Mouse (Mus musculus) liver, embryonic 14.5 days (tissue): ENCODE results near the gene Notch2. TPM values are rescaled to one million over a fixed set of nuclear protein-coding genes. Genes with fewer than 3 reads are reported as not detected.

Experiments used
- ATAC-seq: fragments of 200-750 bp; cut with Nextera tagmentation; 2 replicates; pipeline ENCODE4 v1.8.0; 2017; ENCODE audit warnings: moderate number of reproducible peaks, mild to moderate bottlenecking, moderate library complexity; ENCODE audit not compliant: insufficient read depth
- DNase-seq, 3 experiments: peaks; one replicate each; pipeline ENCODE4 v3.0.0-alpha.2; 2012 to 2013; ENCODE audit warnings: low read depth in 3 of 3, low spot score in 3 of 3
- H3K27ac ChIP-seq: fragments of 300-500 bp; sonication (generic); 2 replicates; pipeline ENCODE4 v1.5.1; 2014; ENCODE audit warnings: moderate library complexity, mild to moderate bottlenecking, control low read depth, inconsistent platforms
- H3K27me3 ChIP-seq: fragments of 300-500 bp; sonication (generic); 2 replicates; pipeline ENCODE4 v1.6.1; 2014; ENCODE audit warnings: mild to moderate bottlenecking, low read length, moderate library complexity; ENCODE audit not compliant: control insufficient read depth, insufficient read depth
- H3K36me3 ChIP-seq: fragments of 300-500 bp; sonication (generic); replicated peaks from 2 replicates; pipeline ENCODE4 v1.6.1; 2014; ENCODE audit warnings: low read depth; ENCODE audit not compliant: control insufficient read depth, insufficient read depth
- H3K4me1 ChIP-seq, 2 experiments: fragments of 200-500 bp in 1 of 2; fragments of 300-500 bp in 1 of 2; sonication (generic) in 1 of 2; replicated peaks; 2 replicates each; pipeline ENCODE4 v1.6.1; 2012 to 2014; ENCODE audit warnings: antibody characterized with exemption in 1 of 2, inconsistent platforms in 1 of 2, low read length in 1 of 2; ENCODE audit not compliant: control insufficient read depth in 2 of 2, insufficient read depth in 2 of 2
- H3K4me2 ChIP-seq: fragments of 300-500 bp; sonication (generic); 2 replicates; pipeline ENCODE4 v1.6.1; 2014; ENCODE audit warnings: low read depth, mild to moderate bottlenecking, control low read depth, moderate library complexity
- H3K4me3 ChIP-seq, 2 experiments: fragments of 200-500 bp in 1 of 2; fragments of 300-500 bp in 1 of 2; sonication (generic) in 1 of 2; 2 replicates each; pipeline ENCODE4 v1.5.1; 2012 to 2014; ENCODE audit warnings: low read depth in 2 of 2, low read length in 2 of 2, mild to moderate bottlenecking in 2 of 2, control low read depth in 1 of 2, inconsistent platforms in 1 of 2, moderate library complexity in 1 of 2; ENCODE audit not compliant: insufficient read depth in 1 of 2
- H3K9ac ChIP-seq: fragments of 300-500 bp; sonication (generic); replicated peaks from 2 replicates; pipeline ENCODE4 v1.6.1; 2014; ENCODE audit warnings: mild to moderate bottlenecking, control low read depth, moderate library complexity
- H3K9me3 ChIP-seq: fragments of 300-500 bp; sonication (generic); 2 replicates; pipeline ENCODE4 v1.6.1; 2016; ENCODE audit warnings: low read length, mixed read lengths; ENCODE audit not compliant: control insufficient read depth
- CTCF ChIP-seq: IDR thresholded peaks from 2 replicates; pipeline ENCODE4 v1.5.1; 2016; ENCODE audit warnings: antibody characterized with exemption, low read depth, control low read depth
- EP300 ChIP-seq: IDR thresholded peaks from 2 replicates; pipeline ENCODE4 v1.6.1; 2016; ENCODE audit warnings: antibody characterized with exemption, low read depth
- WGBS: fragments of 180-500 bp; shearing (Covaris S2); extraction: QIAGEN DNeasy Blood & Tissue Kit; methylation state at CpG from one replicate; pipeline ENCODE4 v1.1.7; 2014; ENCODE audit not compliant: insufficient replicate concordance; 5-methylcytosine and 5-hydroxymethylcytosine counted together
- polyA plus RNA-seq, 2 experiments: library from polyadenylated mRNA; depleted of rRNA in 1 of 2; stranded (reverse) in 1 of 2; unstranded in 1 of 2; fragments of >200 nt; fragmentation: Nextera tagmentation in 1 of 2; extraction: Ambion mirVana in 1 of 2; gene quantifications; 2 replicates each; pipeline versions ENCODE4 v1.2.1 to v1.2.3; 2012 to 2014

Gene Notch2
- polyA plus RNA-seq, 2 experiments: 3.0 to 5.4 TPM

DNA sequence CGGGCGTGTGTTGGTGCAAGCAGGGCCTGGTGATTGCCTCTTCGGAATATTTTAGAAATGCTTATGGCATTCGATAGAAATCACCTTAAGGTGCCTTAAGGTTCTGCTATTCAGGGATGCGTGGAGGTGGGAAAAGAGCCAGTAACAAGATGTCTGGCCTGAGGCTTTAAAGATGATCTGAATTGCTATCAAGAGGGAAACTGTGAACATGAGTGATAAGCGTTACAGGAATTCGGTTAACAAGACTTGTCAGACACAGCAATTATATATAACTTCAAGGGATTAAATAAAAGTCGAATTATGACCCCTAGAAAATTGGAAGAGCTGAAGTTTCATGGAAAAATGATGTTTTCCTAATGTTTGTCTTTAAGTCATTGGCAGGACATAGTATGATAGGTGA, 51.7 kb downstream of the Notch2 start:
- WGBS: 57% methylated on average over 8 of the region's 8 CpGs
- ATAC-seq (no peak), DNase-seq (no peak)
- H3K36me3 ChIP-seq: no peaks in the 10 kb centered on the region
- H3K4me2 ChIP-seq: no peak overlapping the region
- no peaks in the 10 kb centered on the region for H3K27me3 ChIP-seq
- no peak overlapping the region for H3K27ac ChIP-seq
- peaks cover 27 to 43% of the 10 kb centered on the region in 2 experiments for H3K4me1 ChIP-seq
- no peaks in the 10 kb centered on the region for H3K9me3 ChIP-seq
- H3K9ac ChIP-seq: no peak overlapping the region
- no peak for TF ChIP-seq CTCF
- no peak for TF ChIP-seq EP300
- H3K4me3 ChIP-seq: no peak overlapping the region

DNA sequence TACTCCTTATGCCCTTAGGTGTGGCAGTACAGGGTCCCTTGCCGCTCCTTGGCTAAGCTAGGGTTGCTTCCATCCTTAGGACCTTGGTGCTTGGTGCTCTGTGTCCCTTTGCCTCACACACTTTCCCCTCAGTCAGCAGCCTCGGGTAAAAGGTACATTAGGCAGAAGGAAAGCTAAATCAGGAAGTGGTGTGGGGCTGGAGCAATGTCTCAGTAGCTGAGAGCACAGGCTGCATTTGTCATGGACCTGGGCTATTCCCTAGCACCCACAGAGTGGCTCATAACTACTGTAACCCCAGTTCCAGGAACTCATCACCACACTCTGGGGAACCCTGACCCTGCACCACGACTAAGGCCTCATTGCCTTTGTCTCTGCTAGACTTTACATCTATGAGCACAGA, 53.1 kb downstream of the Notch2 start:
- H3K36me3 ChIP-seq: no peaks in the 10 kb centered on the region; the same call in 1 of the 2 replicates
- H3K9ac ChIP-seq: no peak overlapping the region
- 36% methylated on average over 3 of the region's 3 CpGs for WGBS
- no peaks in the 10 kb centered on the region for H3K27me3 ChIP-seq
- ATAC-seq: no peak
- H3K4me3 ChIP-seq: no peak overlapping the region
- H3K4me2 ChIP-seq: no peak overlapping the region
- DNase-seq: no peak
- H3K27ac ChIP-seq: no peak overlapping the region
- H3K9me3 ChIP-seq: no peaks in the 10 kb centered on the region
- H3K4me1 ChIP-seq: peaks cover 20 to 36% of the 10 kb centered on the region in 2 experiments
- TF ChIP-seq EP300: no peak
- TF ChIP-seq CTCF: no peak

GRCm38 (mm10) chr3:98067413-98067812, 54.1 kb downstream of the Notch2 start:
- Histone ChIP-seq H3K4me2 (no peak overlapping the region), H3K9me3 (no peaks in the 10 kb centered on the region), H3K36me3 (peaks cover 1% of the 10 kb centered on the region; the same call in 1 of the 2 replicates), H3K27ac (no peak overlapping the region), H3K4me1 (peaks cover 13 to 27% of the 10 kb centered on the region in 2 experiments), H3K27me3 (no peaks in the 10 kb centered on the region), H3K9ac (no peak overlapping the region), H3K4me3 (no peak overlapping the region)
- ATAC-seq (no peak), DNase-seq (no peak)
- 78% methylated on average over 3 of the region's 3 CpGs for WGBS
- TF ChIP-seq EP300 (no peak), CTCF (no peak)

DNA sequence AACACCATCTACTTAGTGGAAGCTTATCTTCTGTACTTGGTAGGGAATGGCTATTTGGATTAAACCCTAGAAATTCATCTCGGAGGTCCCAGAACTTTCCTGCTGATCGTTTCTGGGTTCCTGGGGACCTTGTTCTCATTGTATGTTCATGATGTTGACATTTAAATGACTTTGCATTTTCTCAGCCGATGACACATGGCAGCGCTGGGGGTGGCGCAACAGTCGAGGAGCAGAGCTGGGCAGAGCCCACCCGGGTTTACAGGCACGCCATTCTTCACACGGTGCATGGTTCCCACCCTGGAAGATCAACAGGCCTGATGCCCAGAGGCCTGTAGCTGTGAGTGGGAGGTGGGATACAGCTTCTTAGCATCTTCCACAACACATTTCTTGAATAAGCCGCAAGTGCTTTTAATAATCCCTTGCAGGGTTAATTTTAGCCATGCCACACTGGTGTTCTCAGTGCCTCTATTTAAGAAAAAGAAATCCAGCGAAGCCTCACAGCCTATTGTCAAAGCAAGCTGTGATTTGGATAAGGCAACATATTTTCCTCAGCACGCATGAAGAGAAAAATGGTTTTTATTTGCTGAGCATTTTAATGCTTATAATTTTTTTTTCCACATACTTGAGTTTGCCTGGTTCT, 54.6 kb downstream of the Notch2 start:
- Histone ChIP-seq H3K36me3 (peaks cover 4% of the 10 kb centered on the region; the same call in 1 of the 2 replicates), H3K4me3 (no peak overlapping the region), H3K27ac (no peak overlapping the region), H3K27me3 (no peaks in the 10 kb centered on the region), H3K4me2 (no peak overlapping the region), H3K9me3 (no peaks in the 10 kb centered on the region), H3K4me1 (peaks cover 8 to 21% of the 10 kb centered on the region in 2 experiments), H3K9ac (no peak overlapping the region)
- no peak for ATAC-seq
- WGBS: 73% methylated on average over 12 of the region's 12 CpGs
- no peak for DNase-seq
- TF ChIP-seq EP300: no peak
- no peak for TF ChIP-seq CTCF

- 68% methylated on average over 7 of the region's 7 CpGs for WGBS
- TF ChIP-seq EP300 (no peak), CTCF (no peak)
- Histone ChIP-seq H3K4me1 (peaks cover 2 to 12% of the 10 kb centered on the region in 2 experiments; a peak in 2 of 4 replicates), H3K4me3 (no peak overlapping the region), H3K9ac (no peak overlapping the region), H3K4me2 (no peak overlapping the region), H3K27ac (no peak overlapping the region), H3K9me3 (no peaks in the 10 kb centered on the region), H3K27me3 (no peaks in the 10 kb centered on the region), H3K36me3 (peaks cover 4% of the 10 kb centered on the region; the same call in 1 of the 2 replicates)
- DNase-seq: no peak
- ATAC-seq: no peak
Observed at GRCm38 (mm10) chr3:98069161-98069560, 55.8 kb downstream of the Notch2 start.
